Mouse (Mus musculus) B cell, adult 67 days (primary cell): ENCODE measurements around the gene Gm20914. TPM values are rescaled to one million over a fixed set of nuclear protein-coding genes. Genes with fewer than 3 reads are reported as not detected.

Experiments
- total RNA-seq, 2 experiments: library from RNA; stranded (reverse); gene quantifications; 4 replicates each; pipeline ENCODE4 v1.2.4; 2023

The Gm20914 gene
- not detected for total RNA-seq

GRCm38 (mm10) chrY:5725678-5726077, at the start of gene Gm20914:
Gene Gm20914, plus strand, starts transcription at chrY:5725978.

Other genes starting within 250 kb of the Gm20914 start
- gene Gm21854, start 69.0 kb upstream of the Gm20914 start, total RNA-seq, result not detected
- not detected for gene Gm28171, start 67.4 kb downstream of the Gm20914 start, total RNA-seq
- gene Gm21778, start 216.5 kb downstream of the Gm20914 start, total RNA-seq, result not detected